Mouse (Mus musculus) E14TG2a.4 (cell line): ENCODE measurements at regions not wholly inside any gene's neighbourhood (a gene's known extent, or its start where the extent isn't known, plus 50 kb on each side); places are given as distances from the start of the nearest gene placed in this dataset.

Experiments used
- CTCF ChIP-seq: conservative IDR thresholded peaks from 2 replicates; pipeline ENCODE4 v1.5.1; 2014; ENCODE audit warnings: low read length
- POU5F1 ChIP-seq: IDR thresholded peaks from 2 replicates; pipeline ENCODE4 v1.6.1; 2014; ENCODE audit warnings: low read length, borderline replicate concordance

GRCm38 (mm10) chr2:50943180-50943579, 205.7 kb downstream of the Rnd3 start:
- TF ChIP-seq CTCF: no peak
- no peak for TF ChIP-seq POU5F1
